Mouse (Mus musculus) lung, embryonic 14.5 days (tissue): ENCODE measurements at regions not wholly inside any gene's neighbourhood (a gene's known extent, or its start where the extent isn't known, plus 50 kb on each side); places are given as distances from the start of the nearest gene placed in this dataset.

Experiments
- ATAC-seq: fragments of 200-750 bp; cut with Nextera tagmentation; 2 replicates; pipeline ENCODE4 v1.8.0; 2017; ENCODE audit warnings: mild to moderate bottlenecking, moderate TSS enrichment, moderate library complexity; ENCODE audit not compliant: insufficient read depth
- DNase-seq: peaks from one replicate; pipeline ENCODE4 v3.0.0-alpha.2; 2015
- H3K27ac ChIP-seq: fragments of 300-500 bp; sonication (generic); 2 replicates; pipeline ENCODE4 v1.5.1; 2014; ENCODE audit warnings: low read depth, mild to moderate bottlenecking, moderate library complexity
- H3K27me3 ChIP-seq: fragments of 300-500 bp; sonication (generic); 2 replicates; pipeline ENCODE4 v1.6.1; 2014; ENCODE audit warnings: low read length, control low read depth; ENCODE audit not compliant: insufficient read depth
- H3K36me3 ChIP-seq: fragments of 300-500 bp; sonication (generic); 2 replicates; pipeline ENCODE4 v1.6.1; 2014; ENCODE audit warnings: control low read depth; ENCODE audit not compliant: insufficient read depth
- H3K4me1 ChIP-seq: fragments of 300-500 bp; sonication (generic); 2 replicates; pipeline ENCODE4 v1.6.1; 2014; ENCODE audit warnings: antibody characterized with exemption, control low read depth; ENCODE audit not compliant: insufficient read depth
- H3K4me2 ChIP-seq: fragments of 300-500 bp; sonication (generic); 2 replicates; pipeline ENCODE4 v1.6.1; 2014; ENCODE audit warnings: mild to moderate bottlenecking
- H3K4me3 ChIP-seq: fragments of 300-500 bp; sonication (generic); 2 replicates; pipeline ENCODE4 v1.5.1; 2014; ENCODE audit warnings: low read depth, low read length
- H3K9ac ChIP-seq: fragments of 300-500 bp; sonication (generic); 2 replicates; pipeline ENCODE4 v1.6.1; 2014
- H3K9me3 ChIP-seq: fragments of 300-500 bp; sonication (generic); 2 replicates; pipeline ENCODE4 v1.6.1; 2016; ENCODE audit warnings: low read depth, low read length, control low read depth
- CTCF ChIP-seq: IDR thresholded peaks from 2 replicates; pipeline ENCODE4 v1.5.1; 2016; ENCODE audit warnings: antibody characterized with exemption, low read depth
- WGBS: fragments of 180-500 bp; shearing (Covaris S2); extraction: QIAGEN DNeasy Blood & Tissue Kit; methylation state at CpG from one replicate; pipeline ENCODE4 v1.1.7; 2014; 5-methylcytosine and 5-hydroxymethylcytosine counted together

GRCm38 (mm10) chr5:117040878-117041277 is 75.0 kb downstream of the Suds3 start:
- 69% methylated on average over 9 of the region's 9 CpGs for WGBS
- H3K9me3 ChIP-seq, result no peaks in the 10 kb centered on the region
- no peak overlapping the region for H3K4me3 ChIP-seq

GRCm38 (mm10) chr5:117037261-117037660 is 78.7 kb downstream of the Suds3 start:
- H3K4me3 ChIP-seq, result no peak overlapping the region
- peak; percentile 63 for TF ChIP-seq CTCF

More at GRCm38 (mm10) chr5:117040878-117041277, 75.0 kb downstream of the Suds3 start:
- Histone ChIP-seq H3K4me2 (no peak overlapping the region), H3K4me1 (no peaks in the 10 kb centered on the region), H3K36me3 (no peaks in the 10 kb centered on the region), H3K27me3 (no peaks in the 10 kb centered on the region), H3K27ac (no peak overlapping the region), H3K9ac (no peak overlapping the region)
- ATAC-seq (no peak), DNase-seq (no peak)
- TF ChIP-seq CTCF, result no peak

GRCm38 (mm10) chr5:117032130-117032529 is 83.8 kb downstream of the Suds3 start:
- no peak for ATAC-seq
- 67% methylated on average over 10 of the region's 10 CpGs for WGBS

More at GRCm38 (mm10) chr5:117037261-117037660, 78.7 kb downstream of the Suds3 start:
- H3K9ac ChIP-seq, result no peak overlapping the region
- H3K27ac ChIP-seq, result no peak overlapping the region
- no peak for ATAC-seq
- H3K36me3 ChIP-seq, result no peaks in the 10 kb centered on the region
- 31% methylated on average over 3 of the region's 3 CpGs for WGBS
- no peak overlapping the region for H3K4me2 ChIP-seq
- H3K27me3 ChIP-seq, result no peaks in the 10 kb centered on the region
- H3K9me3 ChIP-seq, result no peaks in the 10 kb centered on the region
- H3K4me1 ChIP-seq, result no peaks in the 10 kb centered on the region
- peak; percentile 67 for DNase-seq

GRCm38 (mm10) chr5:117025689-117026383 is 90.1 kb downstream of the Suds3 start:
- TF ChIP-seq CTCF, result no peak
- no peak for ATAC-seq
- 78% methylated on average over 13 of the region's 13 CpGs for WGBS

More at GRCm38 (mm10) chr5:117032130-117032529, 83.8 kb downstream of the Suds3 start:
- Histone ChIP-seq H3K4me1 (no peaks in the 10 kb centered on the region), H3K4me3 (no peak overlapping the region), H3K27ac (no peak overlapping the region), H3K36me3 (no peaks in the 10 kb centered on the region), H3K4me2 (no peak overlapping the region), H3K9ac (no peak overlapping the region), H3K9me3 (no peaks in the 10 kb centered on the region), H3K27me3 (no peaks in the 10 kb centered on the region)
- no peak for TF ChIP-seq CTCF
- no peak for DNase-seq

GRCm38 (mm10) chr5:117018419-117019150 is 97.3 kb downstream of the Suds3 start:
- Histone ChIP-seq H3K4me3 (no peak overlapping the region), H3K4me2 (no peak overlapping the region), H3K4me1 (no peaks in the 10 kb centered on the region), H3K27me3 (no peaks in the 10 kb centered on the region), H3K9me3 (no peaks in the 10 kb centered on the region), H3K27ac (no peak overlapping the region), H3K36me3 (no peaks in the 10 kb centered on the region), H3K9ac (no peak overlapping the region)
- TF ChIP-seq CTCF, result no peak
- WGBS, result 75% methylated on average over 6 of the region's 6 CpGs
- ATAC-seq (no peak), DNase-seq (no peak)

More at GRCm38 (mm10) chr5:117025689-117026383, 90.1 kb downstream of the Suds3 start:
- no peaks in the 10 kb centered on the region for H3K9me3 ChIP-seq
- no peak overlapping the region for H3K9ac ChIP-seq
- H3K4me3 ChIP-seq, result no peak overlapping the region
- H3K4me2 ChIP-seq, result no peak overlapping the region
- DNase-seq, result peak; percentile 3
- H3K4me1 ChIP-seq, result no peaks in the 10 kb centered on the region
- no peaks in the 10 kb centered on the region for H3K27me3 ChIP-seq
- H3K27ac ChIP-seq, result no peak overlapping the region
- H3K36me3 ChIP-seq, result no peaks in the 10 kb centered on the region

GRCm38 (mm10) chr5:117011128-117011527 is 104.8 kb downstream of the Suds3 start:
- Histone ChIP-seq H3K36me3 (no peaks in the 10 kb centered on the region), H3K4me3 (no peak overlapping the region), H3K27me3 (no peaks in the 10 kb centered on the region), H3K9ac (no peak overlapping the region), H3K4me1 (no peaks in the 10 kb centered on the region), H3K4me2 (no peak overlapping the region), H3K27ac (no peak overlapping the region), H3K9me3 (no peaks in the 10 kb centered on the region)
- no peak for ATAC-seq
- DNase-seq, result no peak
- WGBS, result 84% methylated on average over 7 of the region's 7 CpGs
- TF ChIP-seq CTCF, result no peak

- H3K4me1 ChIP-seq, result no peaks in the 10 kb centered on the region
- TF ChIP-seq CTCF, result no peak
- 75% methylated on average over 20 of the region's 20 CpGs for WGBS
- no peak overlapping the region for H3K4me3 ChIP-seq
- H3K36me3 ChIP-seq, result no peaks in the 10 kb centered on the region
- H3K9me3 ChIP-seq, result no peaks in the 10 kb centered on the region
- H3K27ac ChIP-seq, result no peak overlapping the region
- no peaks in the 10 kb centered on the region for H3K27me3 ChIP-seq
- no peak for ATAC-seq
- H3K9ac ChIP-seq, result no peak overlapping the region
- DNase-seq, result no peak
- no peak overlapping the region for H3K4me2 ChIP-seq
These were observed 115.1 kb downstream of the Suds3 start for GRCm38 (mm10) chr5:117000770-117001201.
